Mouse (Mus musculus): ENCODE measurements at regions not wholly inside any gene's neighbourhood (a gene's known extent, or its start where the extent isn't known, plus 50 kb on each side); places are given as distances from the start of the nearest gene placed in this dataset.

DNA sequence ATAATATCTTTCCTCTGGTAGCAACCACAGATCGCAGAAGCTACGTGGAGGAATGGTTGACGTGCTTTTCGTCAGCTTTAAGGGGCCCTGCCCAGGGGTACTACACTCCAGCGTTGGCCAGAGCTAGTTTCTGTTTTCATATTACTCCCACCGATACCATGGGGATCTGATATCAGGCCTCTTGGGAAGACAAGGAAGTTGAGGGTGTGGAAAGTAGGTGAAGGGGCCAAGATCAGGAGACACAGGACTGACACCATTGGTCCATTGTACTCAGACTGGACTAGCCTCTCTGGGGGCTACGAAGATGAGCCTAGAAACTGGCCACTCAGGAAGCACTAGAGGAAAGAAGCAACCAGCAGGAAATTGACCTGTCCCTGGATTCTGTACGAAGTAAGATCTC is 88.0 kb downstream of the Dll1 start:
- TF ChIP-seq CTCF (IDR thresholded peaks at IDR 0.05; ENCODE audit: borderline replicate concordance, insufficient read depth, low read length) (no peak), POLR2A (IDR thresholded peaks at IDR 0.05; ENCODE audit: low read depth, low read length) (no peak)
